Mouse (Mus musculus) heart, embryonic 16.5 days (tissue): ENCODE measurements around the gene Lrrc58. TPM values are rescaled to one million over a fixed set of nuclear protein-coding genes. Genes with fewer than 3 reads are reported as not detected.

Source experiments
- ATAC-seq: fragments of 200-750 bp; cut with Nextera tagmentation; replicated peaks from 2 replicates; pipeline ENCODE4 v1.8.0; 2017; ENCODE audit warnings: moderate number of reproducible peaks; ENCODE audit not compliant: insufficient read depth, low FRiP score; ENCODE audit errors: extremely low read depth
- H3K27ac ChIP-seq: fragments of 300-500 bp; sonication (generic); 2 replicates; pipeline ENCODE4 v1.5.1; 2014; ENCODE audit warnings: mild to moderate bottlenecking, low read length, control low read depth, moderate library complexity
- H3K27me3 ChIP-seq: fragments of 300-500 bp; sonication (generic); 2 replicates; pipeline ENCODE4 v1.6.1; 2014; ENCODE audit warnings: low read length, mixed read lengths; ENCODE audit not compliant: control insufficient read depth, insufficient read depth
- H3K36me3 ChIP-seq: fragments of 300-500 bp; sonication (generic); 2 replicates; pipeline ENCODE4 v1.6.1; 2014; ENCODE audit not compliant: control insufficient read depth, insufficient read depth
- H3K4me1 ChIP-seq: fragments of 300-500 bp; sonication (generic); 2 replicates; pipeline ENCODE4 v1.6.1; 2014; ENCODE audit warnings: low read length, mixed read lengths; ENCODE audit not compliant: control insufficient read depth, insufficient read depth
- H3K4me2 ChIP-seq: fragments of 300-500 bp; sonication (generic); 2 replicates; pipeline ENCODE4 v1.6.1; 2014; ENCODE audit warnings: low read depth, mild to moderate bottlenecking, control low read depth, low read length
- H3K4me3 ChIP-seq: fragments of 300-500 bp; sonication (generic); 2 replicates; pipeline ENCODE4 v1.5.1; 2014; ENCODE audit warnings: mild to moderate bottlenecking, control low read depth, low read length
- H3K9ac ChIP-seq: fragments of 300-500 bp; sonication (generic); 2 replicates; pipeline ENCODE4 v1.6.1; 2014; ENCODE audit warnings: low read length, control low read depth
- H3K9me3 ChIP-seq: fragments of 300-500 bp; sonication (generic); replicated peaks from 2 replicates; pipeline ENCODE4 v1.6.1; 2016; ENCODE audit warnings: low read length; ENCODE audit not compliant: control insufficient read depth
- WGBS: fragments of 180-500 bp; shearing (Covaris S2); extraction: QIAGEN DNeasy Blood & Tissue Kit; methylation state at CpG from one replicate; pipeline ENCODE4 v1.1.7; 2014; 5-methylcytosine and 5-hydroxymethylcytosine counted together
- polyA plus RNA-seq: library from polyadenylated mRNA; unstranded; fragments of >200 nt; fragmentation: Nextera tagmentation; extraction: Ambion mirVana; gene quantifications from 2 replicates; pipeline ENCODE4 v1.2.1, GENCODE M21; 2015

Gene Lrrc58
- polyA plus RNA-seq, 1 experiment from 2014 or later: 36.2 TPM

DNA sequence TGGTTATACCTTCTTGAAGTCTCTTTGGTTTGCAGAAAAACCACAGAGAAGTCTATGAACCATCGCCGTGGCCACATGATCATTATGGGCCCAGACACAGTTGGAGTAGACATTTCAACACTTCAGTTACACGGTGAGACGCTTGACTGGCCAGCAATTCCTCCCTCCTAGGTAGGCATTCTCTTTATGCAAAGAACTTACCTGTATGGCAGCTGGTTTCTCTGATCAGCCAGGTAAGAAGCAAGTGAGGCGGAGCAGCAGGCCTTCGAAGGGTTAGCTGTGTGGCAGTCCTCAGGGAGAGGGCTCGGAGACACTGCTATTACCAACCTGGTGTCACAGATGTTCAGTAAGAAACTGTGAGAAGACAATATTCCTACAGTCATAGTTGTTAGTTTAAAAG lies 8.0 kb upstream of the Lrrc58 start:
- Histone ChIP-seq H3K4me2 (no peak overlapping the region), H3K4me3 (no peak overlapping the region), H3K9ac (no peak overlapping the region), H3K9me3 (no peaks in the 10 kb centered on the region), H3K27ac (no peak overlapping the region), H3K27me3 (no peaks in the 10 kb centered on the region), H3K4me1 (peaks cover 15% of the 10 kb centered on the region), H3K36me3 (no peaks in the 10 kb centered on the region)
- no peak for ATAC-seq
- WGBS: 61% methylated on average over 7 of the region's 7 CpGs

DNA sequence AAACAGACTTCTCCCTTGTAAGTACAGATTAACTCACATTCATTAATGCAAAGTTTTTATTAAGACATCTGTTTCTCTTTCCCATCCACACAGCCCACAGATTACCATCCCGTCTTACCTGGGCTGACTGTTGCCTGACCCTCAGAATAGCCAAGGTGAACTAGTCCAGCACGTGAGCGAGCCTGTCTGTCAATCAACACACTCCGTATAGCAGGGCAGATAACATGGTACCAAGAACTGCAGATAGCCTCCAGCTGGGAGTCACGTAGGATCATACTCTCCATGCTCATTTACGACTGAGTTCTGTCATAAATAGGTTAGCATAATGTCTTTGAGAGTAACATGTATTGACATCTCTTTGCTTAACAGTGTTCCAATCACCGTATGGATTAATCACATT lies 7.2 kb upstream of the Lrrc58 start, which contains the start of gene Gm36028:
TSS of gene Gm36028 (minus strand) at position 118 of the 400 bp plus-strand sequence.
- Histone ChIP-seq H3K4me3 (no peak within 1 kb of the TSS), H3K36me3 (no peaks in the 10 kb centered on the region), H3K9me3 (no peaks in the 10 kb centered on the region), H3K9ac (no peak within 1 kb of the TSS), H3K27ac (no peak within 1 kb of the TSS), H3K27me3 (no peaks in the 10 kb centered on the region), H3K4me2 (peak within 1 kb of the TSS; percentile 18; the same call in 1 of the 2 replicates), H3K4me1 (peaks cover 15% of the 10 kb centered on the region)
- WGBS: 49% methylated on average over 7 of the region's 7 CpGs
- peak; percentile 55; the same call in 1 of the 2 replicates for ATAC-seq

- Histone ChIP-seq H3K27me3 (no peaks in the 10 kb centered on the region), H3K36me3 (no peaks in the 10 kb centered on the region), H3K4me1 (peaks cover 20% of the 10 kb centered on the region), H3K4me2 (no peak overlapping the region), H3K4me3 (no peak overlapping the region), H3K27ac (no peak overlapping the region), H3K9ac (no peak overlapping the region), H3K9me3 (no peaks in the 10 kb centered on the region)
- 69% methylated on average over 3 of the region's 3 CpGs for WGBS
- ATAC-seq: no peak
Observed at GRCm38 (mm10) chr16:37863876-37864275, 4.3 kb upstream of the Lrrc58 start.

DNA sequence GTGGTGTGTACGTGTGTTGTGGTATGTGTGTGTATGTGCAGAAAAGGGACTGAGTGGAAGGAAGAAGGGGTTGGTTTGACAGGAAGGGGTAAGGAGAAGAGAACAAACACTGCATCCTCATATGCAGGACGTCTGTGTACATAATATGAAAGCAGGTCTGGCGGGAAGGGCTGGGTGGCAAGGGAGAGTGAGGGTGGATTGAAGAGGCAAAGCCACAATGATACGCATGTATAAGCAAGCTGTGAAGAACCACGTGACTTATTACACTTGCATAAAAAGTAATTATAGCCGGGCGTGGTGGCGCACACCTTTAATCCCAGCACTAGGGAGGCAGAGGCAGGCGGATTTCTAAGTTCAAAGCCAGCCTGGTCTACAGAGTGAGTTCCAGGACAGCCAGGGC lies 2.3 kb upstream of the Lrrc58 start:
- no peak for ATAC-seq

DNA sequence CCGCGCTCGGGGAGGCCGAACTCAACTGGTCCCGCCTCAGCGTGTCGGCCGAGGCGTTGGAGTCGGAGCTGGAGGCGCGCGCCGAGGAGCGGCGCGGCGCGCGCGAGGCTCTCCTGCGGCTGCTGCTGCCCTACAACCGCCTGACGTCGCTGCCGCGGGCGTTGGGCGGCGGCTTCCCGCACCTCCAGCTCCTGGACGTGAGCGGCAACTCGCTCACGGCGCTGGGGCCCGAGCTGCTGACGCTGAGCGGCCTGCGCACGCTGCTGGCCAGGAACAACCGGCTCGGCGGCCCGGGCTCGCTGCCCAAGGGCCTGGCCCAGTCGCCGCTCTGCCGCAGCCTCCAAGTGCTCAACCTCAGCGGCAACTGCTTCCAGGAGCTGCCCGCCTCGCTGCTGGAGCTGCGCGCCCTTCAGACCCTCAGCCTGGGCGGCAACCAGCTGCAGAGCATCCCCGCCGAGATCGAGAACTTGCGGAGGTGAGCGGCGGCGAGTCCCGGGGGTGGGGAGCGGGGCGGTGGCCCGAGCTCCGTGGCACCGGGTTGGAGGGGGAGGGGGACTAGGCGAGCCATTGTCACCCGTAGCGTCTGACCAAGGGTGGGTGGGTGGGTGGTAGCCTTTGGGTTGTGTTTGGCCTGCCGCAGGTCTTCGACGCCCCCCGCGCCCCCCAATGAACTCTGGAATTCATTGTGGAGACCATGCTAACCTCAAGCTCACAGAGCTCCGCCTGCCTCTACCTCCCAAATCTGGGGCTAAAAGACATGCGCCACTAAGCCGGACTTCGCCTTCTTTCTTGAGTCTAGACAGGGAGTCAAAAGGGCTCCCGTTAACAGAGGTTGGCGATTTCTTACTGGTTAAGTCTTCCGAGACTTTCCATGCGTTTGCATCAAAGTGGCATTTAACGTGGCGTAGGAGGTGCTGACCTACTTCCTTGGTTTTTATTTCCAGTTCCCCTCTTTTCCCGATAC lies 599 bp downstream of the Lrrc58 start:
- Histone ChIP-seq H3K27ac (peak overlapping the region; percentile 96), H3K4me1 (peaks cover 28% of the 10 kb centered on the region), H3K36me3 (0 out of 2 replicates have a peak, but pooled peaks cover 2% of the 10 kb centered on the region), H3K4me3 (peak overlapping the region; percentile 84), H3K27me3 (no peaks in the 10 kb centered on the region), H3K4me2 (peak overlapping the region; percentile 89), H3K9ac (peak overlapping the region; percentile 98), H3K9me3 (no peaks in the 10 kb centered on the region)
- peak; percentile 30; the same call in 1 of the 2 replicates for ATAC-seq
- WGBS: under 1% methylated on average over 83 of the region's 87 CpGs

More for the DNA sequence above, 2.3 kb upstream of the Lrrc58 start:
- Histone ChIP-seq H3K4me2 (no peak overlapping the region), H3K9me3 (no peaks in the 10 kb centered on the region), H3K36me3 (0 out of 2 replicates have a peak, but pooled peaks cover 2% of the 10 kb centered on the region), H3K27ac (no peak overlapping the region), H3K27me3 (no peaks in the 10 kb centered on the region), H3K4me3 (no peak overlapping the region), H3K9ac (no peak overlapping the region), H3K4me1 (peaks cover 20% of the 10 kb centered on the region)
- 84% methylated on average over 9 of the region's 9 CpGs for WGBS

GRCm38 (mm10) chr16:37869470-37870231 lies 1.5 kb downstream of the Lrrc58 start:
- Histone ChIP-seq H3K4me1 (peaks cover 30% of the 10 kb centered on the region), H3K4me2 (peak overlapping the region; percentile 89), H3K4me3 (peak overlapping the region; percentile 84), H3K27ac (peak overlapping the region; percentile 96), H3K27me3 (no peaks in the 10 kb centered on the region), H3K9ac (peak overlapping the region; percentile 98), H3K9me3 (no peaks in the 10 kb centered on the region), H3K36me3 (0 out of 2 replicates have a peak, but pooled peaks cover 2% of the 10 kb centered on the region)
- ATAC-seq: no peak
- 23% methylated on average over 4 of the region's 4 CpGs for WGBS

- no peak overlapping the region for H3K4me3 ChIP-seq
- 42% methylated on average over 4 of the region's 4 CpGs for WGBS
- H3K4me2 ChIP-seq: peak overlapping the region; percentile 89
Observed at GRCm38 (mm10) chr16:37871112-37871715, 3.0 kb downstream of the Lrrc58 start.

GRCm38 (mm10) chr16:37874501-37875235 lies 6.5 kb downstream of the Lrrc58 start:
- Histone ChIP-seq H3K4me2 (no peak overlapping the region), H3K4me1 (peaks cover 33% of the 10 kb centered on the region), H3K9ac (no peak overlapping the region), H3K27ac (peak overlapping the region; percentile 10; the same call in 1 of the 2 replicates), H3K4me3 (no peak overlapping the region), H3K27me3 (no peaks in the 10 kb centered on the region), H3K36me3 (peaks cover 18% of the 10 kb centered on the region), H3K9me3 (no peaks in the 10 kb centered on the region)
- no peak for ATAC-seq
- WGBS: 83% methylated on average over 4 of the region's 4 CpGs

More at GRCm38 (mm10) chr16:37871112-37871715, 3.0 kb downstream of the Lrrc58 start:
- H3K27me3 ChIP-seq: no peaks in the 10 kb centered on the region
- 0 out of 2 replicates have a peak, but pooled peaks cover 2% of the 10 kb centered on the region for H3K36me3 ChIP-seq
- peak overlapping the region; percentile 70 for H3K27ac ChIP-seq
- H3K9ac ChIP-seq: no peak overlapping the region
- ATAC-seq: 0 out of 2 replicates have a peak, but pooled peaks have one; percentile 13
- no peaks in the 10 kb centered on the region for H3K9me3 ChIP-seq
- H3K4me1 ChIP-seq: peaks cover 33% of the 10 kb centered on the region
